Mouse (Mus musculus) heart, adult 2 months (tissue): ENCODE measurements around the gene Map3k1. TPM values are rescaled to one million over a fixed set of nuclear protein-coding genes. Genes with fewer than 3 reads are reported as not detected.

Experiments used
- DNase-seq, 2 experiments: peaks; one replicate each; pipeline ENCODE4 v3.0.0; 2021
- H3K27ac ChIP-seq: fragments of 200-600 bp; 2 replicates; pipeline ENCODE4 v1.8.1; 2022
- H3K27me3 ChIP-seq: fragments of 200-500 bp; 2 replicates; pipeline ENCODE4 v1.6.1; 2012; ENCODE audit warnings: mild to moderate bottlenecking, low read length, inconsistent platforms, mixed read lengths; ENCODE audit not compliant: control insufficient read depth, insufficient read depth
- H3K36me3 ChIP-seq: fragments of 200-500 bp; 2 replicates; pipeline ENCODE4 v1.6.1; 2012; ENCODE audit warnings: low read length, inconsistent platforms; ENCODE audit not compliant: control insufficient read depth, insufficient read depth
- H3K4me1 ChIP-seq: fragments of 200-500 bp; 2 replicates; pipeline ENCODE4 v1.6.1; 2011; ENCODE audit warnings: low read length; ENCODE audit not compliant: control insufficient read depth, insufficient read depth
- H3K4me3 ChIP-seq: fragments of 200-600 bp; 2 replicates; pipeline ENCODE4 v1.8.1; 2022
- H3K79me2 ChIP-seq: fragments of 200-500 bp; replicated peaks from 2 replicates; pipeline ENCODE4 v1.6.1; 2012; ENCODE audit warnings: mild to moderate bottlenecking, inconsistent platforms, low read length, moderate library complexity, mixed read lengths; ENCODE audit not compliant: control insufficient read depth, insufficient read depth
- H3K9ac ChIP-seq: fragments of 200-500 bp; 2 replicates; pipeline ENCODE4 v1.6.1; 2012; ENCODE audit warnings: low read depth, mild to moderate bottlenecking, control low read depth, inconsistent platforms, low read length, mixed read lengths
- CTCF ChIP-seq: fragments of 200-600 bp; IDR thresholded peaks from 2 replicates; pipeline ENCODE4 v1.8.1; 2022; ENCODE audit warnings: antibody characterized with exemption, mild to moderate bottlenecking, moderate library complexity
- EP300 ChIP-seq: fragments of 200-500 bp; IDR thresholded peaks from 2 replicates; pipeline ENCODE4 v1.6.1; 2011; ENCODE audit warnings: low read depth, low read length, control low read depth; ENCODE audit not compliant: insufficient read depth
- POLR2A ChIP-seq: fragments of 200-500 bp; IDR thresholded peaks from 2 replicates; pipeline ENCODE4 v1.6.1; 2011; ENCODE audit warnings: mild to moderate bottlenecking, low read depth, low read length, control low read depth; ENCODE audit not compliant: insufficient read depth
- WGBS: fragments of 180-500 bp; shearing (Covaris S2); methylation state at CpG from one replicate; pipeline ENCODE4 v1.1.7; 2018; 5-methylcytosine and 5-hydroxymethylcytosine counted together
- intact Hi-C: fragments of 180-260 bp; cut with DNase I; formaldehyde crosslinking; loops from one replicate; pipeline ENCODE4 v1.15.1; 2025
- polyA plus RNA-seq: library from polyadenylated mRNA; depleted of rRNA; stranded (reverse); fragments of >200 nt; gene quantifications from 2 replicates; pipeline ENCODE4 v1.2.3, GENCODE M21; 2012
- total RNA-seq, 2 experiments: library from RNA; stranded (reverse); gene quantifications; 2 replicates each; pipeline ENCODE4 v1.2.3; 2021

The Map3k1 gene
- total and polyA plus RNA-seq, 3 experiments, result 10.7 to 24.6 (median 15.2) TPM

DNA sequence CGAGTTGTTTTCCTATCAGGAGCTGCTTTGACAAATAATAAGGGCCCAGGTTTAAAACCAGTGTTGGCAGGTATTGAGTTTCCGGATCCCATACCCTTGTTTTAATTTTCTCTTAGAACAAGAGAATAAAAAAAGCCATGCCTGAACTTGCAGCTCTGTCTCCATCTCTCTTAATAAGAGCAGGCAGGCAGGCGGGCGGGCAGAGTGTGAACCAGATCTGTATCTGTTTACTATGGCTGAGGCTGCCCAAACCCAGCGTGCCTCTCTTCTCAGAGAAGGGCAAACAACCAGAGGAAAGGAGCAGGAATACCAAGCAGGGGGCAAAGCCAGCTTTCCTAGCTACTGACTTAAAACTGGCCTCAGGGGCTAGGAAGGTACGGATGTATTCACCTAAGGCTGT, 5.3 kb downstream of the Map3k1 start:
- Histone ChIP-seq H3K36me3 (peaks cover 9% of the 10 kb centered on the region), H3K27me3 (no peaks in the 10 kb centered on the region), H3K4me3 (no peak overlapping the region; the same call in 1 of the 2 replicates), H3K9ac (no peak overlapping the region), H3K27ac (no peak overlapping the region), H3K79me2 (peaks cover 6% of the 10 kb centered on the region), H3K4me1 (peaks cover 34% of the 10 kb centered on the region)
- 49% methylated on average over 6 of the region's 6 CpGs for WGBS
- TF ChIP-seq CTCF, result no peak
- DNase-seq, result no peak
- intact Hi-C loops, result loop anchor here (5.0 to 10.0 kb wide), 2 partner anchors 116 to 661 kb away; partner anchors contain the start of gene Il6st

DNA sequence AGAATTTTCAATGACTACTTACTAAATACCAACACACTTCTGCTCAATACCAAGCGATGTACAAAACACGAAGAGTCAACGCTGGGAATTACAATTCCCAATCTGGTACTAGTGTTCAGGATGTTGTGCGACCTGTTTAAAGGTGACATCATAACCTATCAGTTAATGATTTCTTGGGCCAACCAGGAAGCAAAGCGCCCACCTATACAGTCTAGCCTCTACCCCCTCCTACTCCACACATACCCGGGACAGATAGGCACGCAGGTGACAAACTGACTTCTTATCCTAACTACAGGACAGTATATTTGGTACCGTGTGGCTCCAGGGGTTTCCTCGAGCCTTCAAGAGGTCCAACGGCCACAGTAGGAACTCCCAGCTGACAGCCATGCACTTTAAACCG, 5.9 kb downstream of the Map3k1 start:
- Histone ChIP-seq H3K27ac (no peak overlapping the region), H3K9ac (no peak overlapping the region), H3K27me3 (no peaks in the 10 kb centered on the region), H3K36me3 (peaks cover 9% of the 10 kb centered on the region), H3K79me2 (peaks cover 6% of the 10 kb centered on the region), H3K4me3 (no peak overlapping the region; the same call in 1 of the 2 replicates), H3K4me1 (peaks cover 39% of the 10 kb centered on the region)
- TF ChIP-seq POLR2A, result no peak
- no peak for TF ChIP-seq EP300
- TF ChIP-seq CTCF, result no peak
- 60% methylated on average over 11 of the region's 11 CpGs for WGBS
- intact Hi-C loops, result loop anchor here (5.0 to 10.0 kb wide), 2 partner anchors 116 to 662 kb away; partner anchors contain the start of gene Il6st
- DNase-seq, result no peak

DNA sequence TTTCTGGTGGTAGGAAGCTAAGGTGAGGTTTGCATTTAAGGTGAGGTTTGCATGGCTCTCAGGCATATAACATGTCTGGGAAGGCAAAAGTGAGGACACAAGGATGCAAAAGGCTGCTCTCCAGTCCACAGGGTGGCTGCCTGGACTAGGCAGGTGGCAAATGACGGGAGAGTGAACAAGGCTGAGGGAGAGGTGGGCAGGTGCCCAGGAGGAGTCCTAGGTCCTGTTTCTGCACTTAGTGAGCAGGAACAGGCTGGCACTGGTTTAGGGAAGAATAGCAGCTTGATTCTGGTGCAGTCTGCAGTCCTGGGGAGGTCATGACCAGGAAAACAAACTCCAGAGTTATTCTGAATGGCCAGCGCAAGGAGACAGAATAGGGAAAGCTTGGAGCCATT, 6.5 kb downstream of the Map3k1 start:
- TF ChIP-seq CTCF (no peak), EP300 (no peak)
- Histone ChIP-seq H3K79me2 (peaks cover 6% of the 10 kb centered on the region), H3K9ac (no peak overlapping the region), H3K4me3 (no peak overlapping the region), H3K4me1 (peaks cover 42% of the 10 kb centered on the region), H3K36me3 (peaks cover 9% of the 10 kb centered on the region), H3K27ac (no peak overlapping the region; the same call in 1 of the 2 replicates), H3K27me3 (no peaks in the 10 kb centered on the region)
- 51% methylated on average over 2 of the region's 2 CpGs for WGBS
- intact Hi-C loops, result loop anchor here (5.0 to 10.0 kb wide), 2 partner anchors 115 to 663 kb away; partner anchors contain the start of gene Il6st
- DNase-seq, result no peak

DNA sequence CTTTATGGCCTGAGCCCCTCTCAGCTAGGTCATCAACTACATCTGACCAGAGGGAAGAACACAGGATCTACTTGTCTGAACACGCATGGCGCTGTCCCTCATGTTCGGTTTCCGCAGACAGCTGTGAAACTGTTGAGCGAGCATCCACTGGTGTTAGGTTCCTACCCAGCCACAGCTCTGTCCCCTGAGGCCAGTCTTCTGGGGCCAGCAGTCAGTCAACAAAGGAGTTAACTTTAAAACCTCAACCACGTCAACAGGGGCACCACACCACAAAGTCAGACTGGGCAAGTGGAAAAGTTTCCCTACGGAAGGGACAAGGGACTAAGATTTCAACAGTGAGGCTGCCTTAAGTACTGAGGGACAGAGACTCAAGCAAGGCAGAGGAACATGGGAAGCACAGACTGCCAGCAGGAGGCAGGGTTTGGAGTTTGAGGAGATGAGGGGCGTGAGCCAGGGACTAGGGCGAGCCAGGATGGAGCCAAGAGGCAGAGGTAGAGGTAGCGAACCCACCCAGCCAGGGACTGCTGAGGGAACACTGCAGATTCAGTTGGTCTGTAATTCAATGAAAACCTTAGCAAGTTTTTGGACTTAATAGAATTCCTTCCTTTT, 7.0 kb downstream of the Map3k1 start:
- Histone ChIP-seq H3K27me3 (no peaks in the 10 kb centered on the region), H3K4me3 (no peak overlapping the region), H3K36me3 (peaks cover 9% of the 10 kb centered on the region), H3K79me2 (peaks cover 6% of the 10 kb centered on the region), H3K4me1 (peaks cover 44% of the 10 kb centered on the region), H3K9ac (no peak overlapping the region), H3K27ac (no peak overlapping the region; the same call in 1 of the 2 replicates)
- TF ChIP-seq POLR2A (no peak), CTCF (peak; percentile 49)
- whole genome bisulfite sequencing, result 57% methylated on average over 10 of the region's 10 CpGs
- intact Hi-C loops, result loop anchor here (5.0 to 10.0 kb wide), 2 partner anchors 114 to 663 kb away; partner anchors contain the start of gene Il6st
- DNase-seq, result no peak

DNA sequence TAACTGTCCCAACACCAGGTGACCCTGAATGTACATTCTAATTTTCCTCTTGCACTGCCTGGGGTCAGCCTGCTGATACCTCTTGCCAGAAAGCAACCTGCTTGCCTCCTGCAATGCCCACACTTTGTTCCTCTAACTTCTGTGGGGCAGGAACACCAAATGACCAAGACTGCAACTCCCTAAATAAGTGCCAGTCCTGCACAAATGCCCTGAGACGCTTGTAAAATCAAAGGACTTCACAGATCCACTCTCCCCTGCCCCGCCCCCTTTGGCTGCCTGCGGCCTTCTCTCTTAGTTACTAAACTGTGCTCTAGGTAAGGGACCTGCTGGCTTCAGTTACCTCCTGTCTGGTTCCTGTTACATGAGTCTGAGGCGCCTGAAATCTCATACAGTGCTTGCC, 7.9 kb downstream of the Map3k1 start:
- Histone ChIP-seq H3K9ac (no peak overlapping the region), H3K4me3 (no peak overlapping the region), H3K36me3 (peaks cover 9% of the 10 kb centered on the region), H3K27ac (no peak overlapping the region), H3K4me1 (peaks cover 50% of the 10 kb centered on the region), H3K79me2 (peaks cover 7% of the 10 kb centered on the region), H3K27me3 (no peaks in the 10 kb centered on the region)
- intact Hi-C loops, result loop anchor here (5.0 to 10.0 kb wide), 2 partner anchors 114 to 664 kb away; partner anchors contain the start of gene Il6st
- WGBS, result 43% methylated on average over 4 of the region's 4 CpGs
- no peak for DNase-seq
- TF ChIP-seq EP300, result no peak
- TF ChIP-seq POLR2A, result no peak
- no peak for TF ChIP-seq CTCF

DNA sequence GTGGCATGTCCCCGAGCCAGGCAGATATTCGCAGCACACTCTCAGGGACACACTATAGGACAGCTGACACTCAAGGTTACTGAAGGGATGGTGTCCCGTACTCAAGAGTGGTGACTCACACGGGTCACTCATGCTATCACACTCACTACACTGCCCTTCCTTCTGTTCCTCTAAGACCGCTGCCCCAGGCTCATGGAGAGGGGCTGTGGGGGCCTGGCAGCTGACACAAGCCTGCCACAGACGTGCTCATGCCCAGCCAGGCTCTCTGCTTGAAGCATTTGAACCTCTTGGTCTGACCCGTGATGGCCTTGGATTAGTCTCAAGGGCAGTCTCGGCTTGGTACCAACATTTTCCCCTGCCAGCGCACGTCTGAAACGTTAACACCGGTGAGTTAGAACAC, 10.7 kb downstream of the Map3k1 start:
- no peaks in the 10 kb centered on the region for H3K27me3 ChIP-seq
- H3K4me3 ChIP-seq, result no peak overlapping the region
- peaks cover 10% of the 10 kb centered on the region for H3K79me2 ChIP-seq
- H3K27ac ChIP-seq, result peak overlapping the region; percentile 62
- peak in 1 of 2 experiments; percentile 64 for DNase-seq
- peak overlapping the region; percentile 7; the same call in 1 of the 2 replicates for H3K9ac ChIP-seq
- WGBS, result 27% methylated on average over 12 of the region's 12 CpGs
- TF ChIP-seq CTCF, result no peak
- TF ChIP-seq POLR2A, result no peak
- TF ChIP-seq EP300, result 0 out of 2 replicates have a peak, but pooled peaks have one; percentile 32
- intact Hi-C loops, result loop anchor here (5.0 kb wide), 1 partner anchor 304 kb away; no protein-coding TSS in a partner anchor
- H3K36me3 ChIP-seq, result peaks cover 4% of the 10 kb centered on the region; the same call in 1 of the 2 replicates
- peaks cover 40% of the 10 kb centered on the region for H3K4me1 ChIP-seq
